20 mouse cellular contexts compared by ENCODE assay signal in genomic region chr5:43136142-43136541, GRCm38 (mm10).
DNase-seq lines count a peak whose midpoint lies in the region; TF ChIP-seq lines count a peak whose summit lies in the region.
"Had no signal": no experiment of that assay in that cellular context is flagged by ENCODE, and none has a peak within 500 bp of the region (broad histone marks: within the 10 kb centered on the region; RNA-seq: fewer than 3 reads in every experiment).

No protein-coding gene starts in this region.

- no peak overlapping the region for H3ac ChIP-seq in myocyte (ENCODE audit: control insufficient read depth, insufficient read length)

- no peak overlapping the region for H3K9ac ChIP-seq in liver, adult 2 months (ENCODE audit: low read depth, low read length)

- H3K4me2 ChIP-seq in myocyte (ENCODE audit: low read depth) = no peak overlapping the region

- no peak for TF ChIP-seq CTCF in liver, adult 2 months (IDR thresholded peaks at IDR 0.05; ENCODE audit: low read depth, low read length)

- no peaks in the 10 kb centered on the region for H3K79me2 ChIP-seq in liver, adult 2 months (ENCODE audit: control insufficient read depth, insufficient read depth, low read length)
- no peaks in the 10 kb centered on the region for H3K79me2 ChIP-seq in myocyte (ENCODE audit: control insufficient read depth, insufficient read depth)

- WGBS in liver, adult 2 months = 29% methylated on average over 4 of the region's 4 CpGs

- peak; percentile 12 for DNase-seq in adrenal gland, postnatal 14 days
- DNase-seq in adrenal gland, adult (ENCODE audit: inconsistent age in 2 of 2, low spot score in 1 of 2) = no peak
- DNase-seq in liver, adult 2 months (ENCODE audit: extremely low read depth, low read depth, low spot score) = peak; percentile 87
- DNase-seq in liver = no peak
- DNase-seq in left cerebral cortex, adult 11 months (ENCODE audit: low spot score) = no peak
- DNase-seq: adrenal gland, adult 2 months; adrenal gland, adult 8-10 months; adrenal gland, postnatal 10 days; adrenal gland, postnatal 25 days; adrenal gland, postnatal 36 days; B cell, adult 2 months; cerebellum, adult 11 months; cerebellum, adult 11-12 months; cerebellum, adult 18-20 months; cerebellum, adult 2 months; cerebellum, adult 8-10 months had no signal

- TF ChIP-seq POLR2A in liver, adult 2 months (IDR thresholded peaks at IDR 0.05; ENCODE audit: extremely low read depth, insufficient read depth, low read length) = no peak
- no peak for TF ChIP-seq POLR2A in myocyte (IDR thresholded peaks at IDR 0.05; ENCODE audit: insufficient read length, low read depth)

- H3K27ac ChIP-seq in liver, adult 2 months (replicated peaks; ENCODE audit: insufficient read depth, low read depth, low read length) = no peak overlapping the region

- no peaks in the 10 kb centered on the region for H3K36me3 ChIP-seq in liver, adult 2 months (ENCODE audit: control insufficient read depth, insufficient read depth, low read length)
- no peaks in the 10 kb centered on the region for H3K36me3 ChIP-seq in myocyte (ENCODE audit: control insufficient read depth, insufficient read depth)
- H3K36me3 ChIP-seq: G1E had no signal

- H3K4me1 ChIP-seq in liver, adult 2 months (ENCODE audit: control insufficient read depth, insufficient read depth, low read length) = peaks cover 10% of the 10 kb centered on the region

- no peaks in the 10 kb centered on the region for H3K27me3 ChIP-seq in liver, adult 2 months (ENCODE audit: control insufficient read depth, insufficient read depth, low read length)
- H3K27me3 ChIP-seq in myocyte (ENCODE audit: control insufficient read depth, insufficient read depth, insufficient read length) = no peaks in the 10 kb centered on the region
- H3K27me3 ChIP-seq: CH12.LX, Patski had no signal

- no peak overlapping the region for H3K4me3 ChIP-seq in liver, adult 2 months (ENCODE audit: insufficient read depth, low read depth, low read length)
- no peak overlapping the region for H3K4me3 ChIP-seq in myocyte

TF ChIP-seq in myocyte, 11 proteins besides CTCF, POLR2A, EP300 and RAD21:
- TF ChIP-seq POLR2AphosphoS2 (IDR thresholded peaks at IDR 0.05; ENCODE audit: insufficient read length, low read depth) = no peak
- TF ChIP-seq MYOD1 (IDR thresholded peaks at IDR 0.05; ENCODE audit: control insufficient read depth in 1 of 3, insufficient read length in 2 of 3, low read depth in 2 of 3) = peak in 1 of 3 experiments; percentile 58
- TF ChIP-seq MYOG (IDR thresholded peaks at IDR 0.05; ENCODE audit: control insufficient read depth in 1 of 3, insufficient read depth in 1 of 3, insufficient read length in 2 of 3, low read depth in 2 of 3) = peak in 1 of 3 experiments; percentile 20
- no peak for TF ChIP-seq SRF (IDR thresholded peaks at IDR 0.05; ENCODE audit: control insufficient read depth, insufficient read length, low read depth)
- TF ChIP-seq CEBPB (IDR thresholded peaks at IDR 0.05; ENCODE audit: insufficient read depth, poor library complexity, severe bottlenecking) = 0 out of 2 replicates have a peak, but pooled peaks have one; percentile 8

Comparison
In these comparisons a context has a peak if more than half of its experiments do, and no peak if none do; other contexts are left out.
1. DNase-seq: peak in adrenal gland, postnatal 14 days (single experiment) and liver, adult 2 months (single experiment); none in adrenal gland, adult (0 of 2), liver (single experiment) and left cerebral cortex, adult 11 months (single experiment).